Mouse (Mus musculus): ENCODE results near the gene Ash1l.

DNA sequence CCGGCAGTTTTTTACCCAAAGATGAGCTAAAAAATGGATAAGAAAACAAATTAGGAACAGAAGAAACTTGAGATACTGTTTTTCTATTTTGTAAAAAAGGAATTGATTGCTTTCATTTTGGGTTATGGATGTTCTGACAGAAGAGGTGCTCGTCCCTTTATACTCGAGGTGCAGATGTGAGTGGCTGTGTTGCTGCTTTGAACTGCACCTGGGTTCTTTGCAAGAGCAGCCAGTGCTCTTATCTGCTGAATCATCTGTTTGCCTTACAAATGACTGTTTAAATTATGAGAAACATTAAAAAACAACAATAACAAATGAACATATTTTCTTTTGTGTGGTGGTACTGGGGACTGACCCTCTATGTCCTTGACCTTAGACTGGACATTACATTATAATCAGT, 20.9 kb upstream of the Ash1l start:
- no peak for TF ChIP-seq CTCF (IDR thresholded peaks at IDR 0.05; ENCODE audit: control insufficient read depth, insufficient read depth, low read length)
- no peak for TF ChIP-seq POLR2A (IDR thresholded peaks at IDR 0.05; ENCODE audit: borderline replicate concordance, control insufficient read depth, low read depth, low read length)
